Mouse (Mus musculus): ENCODE results near the gene Ift122.

Gene Ift122

DNA sequence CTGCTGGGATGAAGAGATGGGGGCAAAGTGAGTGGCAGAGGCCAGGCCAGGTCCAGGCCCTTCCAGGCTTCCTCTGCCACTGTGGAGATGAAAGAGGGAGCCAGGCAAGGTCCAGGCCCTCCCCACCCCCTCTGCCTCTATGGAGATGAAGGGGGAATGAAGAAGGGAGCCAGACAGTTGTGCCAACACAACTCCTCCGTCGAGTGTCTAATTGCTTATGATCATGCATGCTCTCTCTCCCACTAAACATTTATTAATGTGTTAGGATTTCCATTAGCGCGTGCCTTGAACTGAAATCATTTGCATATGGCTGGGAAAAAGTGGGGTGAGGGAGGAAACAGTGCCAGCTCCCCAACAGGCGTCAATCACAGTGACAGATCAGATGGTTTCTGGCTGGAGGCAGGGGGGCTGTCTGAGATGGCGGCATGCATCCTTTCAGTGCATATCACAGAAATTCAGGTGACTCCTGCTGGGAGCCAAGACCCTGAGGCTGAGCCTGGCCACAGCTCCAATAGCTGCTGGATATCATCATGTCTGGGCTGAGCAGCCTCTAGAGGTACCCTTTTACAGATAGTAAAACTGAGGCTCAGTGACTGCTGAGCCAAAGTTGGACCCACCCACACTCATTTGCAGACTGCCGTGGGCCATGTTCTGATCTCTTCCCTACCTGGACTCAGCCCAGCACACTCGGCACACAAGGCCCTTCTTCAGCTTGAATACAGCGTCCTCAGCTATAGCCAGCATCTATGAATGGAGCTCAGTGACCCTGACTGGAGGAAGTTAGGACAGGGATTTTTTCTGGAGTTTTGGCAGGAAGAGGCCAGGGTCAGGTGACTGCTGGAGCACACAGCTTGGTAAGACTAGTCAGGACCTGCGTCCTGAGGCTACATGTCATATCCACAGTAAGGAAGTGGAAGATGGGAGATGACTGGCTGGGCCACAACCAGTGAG, 74.3 kb downstream of the Ift122 start:
- DNase-seq (ENCODE audit: low spot score), result no peak

DNA sequence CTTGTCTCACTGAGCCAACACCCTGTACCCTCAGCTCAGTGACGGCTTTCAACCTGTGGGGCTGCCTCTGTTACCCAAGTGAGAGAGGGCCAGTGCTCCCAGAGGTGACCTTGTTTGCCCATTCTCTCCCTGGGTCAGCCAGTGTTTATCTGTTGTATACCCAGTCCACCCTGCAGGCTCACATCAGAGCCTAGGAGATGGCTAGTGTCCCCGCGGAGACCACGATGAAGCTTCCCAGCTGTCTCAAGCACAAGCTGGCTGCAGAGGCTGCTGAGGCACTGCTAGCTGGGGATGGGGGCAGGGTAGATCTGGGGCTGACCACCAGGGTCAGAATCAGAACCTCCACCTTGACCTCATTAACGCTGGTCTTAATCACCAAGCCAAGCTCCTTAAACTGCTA, 76.7 kb downstream of the Ift122 start:
- DNase-seq (ENCODE audit: low spot score), result no peak

GRCm38 (mm10) chr6:115931639-115932038, 78.4 kb downstream of the Ift122 start, which contains the start of gene Rho:
Gene Rho (plus strand): TSS chr6:115931748.
- DNase-seq (ENCODE audit: low spot score), result no peak

DNA sequence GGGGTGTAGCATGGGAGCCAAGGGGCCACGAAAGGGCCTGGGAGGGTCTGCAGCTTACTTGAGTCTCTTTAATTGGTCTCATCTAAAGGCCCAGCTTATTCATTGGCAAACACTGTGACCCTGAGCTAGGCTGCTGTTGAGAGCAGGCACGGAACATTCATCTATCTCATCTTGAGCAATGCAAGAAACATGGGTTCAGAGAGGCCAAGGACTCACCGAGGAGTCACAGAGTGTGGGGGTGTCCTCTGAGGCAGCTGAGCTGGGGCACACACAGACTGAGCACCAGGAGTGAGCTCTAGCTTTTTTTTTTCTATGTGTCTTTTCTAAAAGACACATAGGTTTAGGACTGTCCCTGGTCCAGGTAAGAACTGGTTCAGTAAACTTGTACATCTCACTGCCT, 79.1 kb downstream of the Ift122 start:
- peak; percentile 65 for DNase-seq (ENCODE audit: low spot score)

DNA sequence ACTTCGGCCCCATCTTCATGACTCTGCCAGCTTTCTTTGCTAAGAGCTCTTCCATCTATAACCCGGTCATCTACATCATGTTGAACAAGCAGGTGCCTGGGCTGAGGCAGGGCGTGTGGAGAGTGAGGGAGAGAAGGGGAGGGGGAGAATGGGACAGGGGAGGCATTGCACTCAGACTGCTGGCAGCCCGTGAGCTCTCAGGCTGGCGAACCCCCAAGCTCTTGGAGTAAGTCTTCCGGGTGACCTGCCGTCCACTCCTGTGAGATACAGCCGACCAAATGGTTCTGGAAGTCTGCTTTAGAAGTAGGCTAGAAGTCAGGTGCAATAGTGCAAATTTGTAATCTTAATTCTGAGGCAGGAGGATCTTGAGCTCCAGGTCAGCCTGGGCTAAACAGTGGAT, 82.3 kb downstream of the Ift122 start:
- no peak for DNase-seq (ENCODE audit: low spot score)

GRCm38 (mm10) chr6:115938011-115938410, 84.7 kb downstream of the Ift122 start:
- DNase-seq (ENCODE audit: low spot score), result no peak

- no peak for DNase-seq (ENCODE audit: low spot score)
Measured at GRCm38 (mm10) chr6:115938798-115939197, 85.5 kb downstream of the Ift122 start.

DNA sequence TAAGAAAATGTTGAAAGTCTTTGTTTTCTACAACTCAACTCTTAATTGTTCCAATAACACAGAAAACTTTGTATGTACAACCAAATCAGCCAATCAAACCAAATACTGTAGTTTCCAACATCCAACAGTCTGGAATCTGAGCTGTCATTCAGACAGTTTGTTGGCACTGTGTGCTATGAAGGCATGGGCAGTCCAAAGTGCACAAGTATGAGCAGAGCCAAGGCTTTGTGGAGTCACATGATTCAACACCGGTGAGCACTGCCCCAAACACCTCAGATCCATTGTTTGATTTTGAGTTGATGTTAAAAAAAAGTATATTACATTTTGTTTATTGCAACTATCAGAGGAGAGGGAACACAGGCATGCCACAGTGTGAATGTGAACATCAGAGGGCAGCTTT, 87.3 kb downstream of the Ift122 start:
- no peak for DNase-seq (ENCODE audit: low spot score)

DNA sequence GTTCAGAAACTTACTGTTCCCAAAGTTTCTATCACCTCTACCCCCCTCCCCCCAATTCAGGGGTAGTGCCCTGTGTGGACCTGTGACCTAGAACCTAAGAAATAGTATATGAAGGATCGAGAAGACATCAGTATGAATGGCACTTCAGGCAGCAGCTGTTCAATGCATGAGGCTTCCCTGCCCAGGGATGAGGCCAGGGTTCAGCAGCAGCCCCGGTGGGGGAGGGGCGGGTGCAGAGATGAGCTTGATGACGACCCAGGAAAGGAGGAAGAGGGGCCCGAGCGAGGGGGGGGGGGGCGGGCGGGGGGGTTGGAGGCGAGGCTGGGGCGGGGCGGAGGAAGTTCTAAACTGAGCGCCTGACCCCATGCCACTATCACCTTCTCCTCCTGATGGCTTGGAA, 87.9 kb downstream of the Ift122 start:
- no peak for DNase-seq (ENCODE audit: low spot score)

DNA sequence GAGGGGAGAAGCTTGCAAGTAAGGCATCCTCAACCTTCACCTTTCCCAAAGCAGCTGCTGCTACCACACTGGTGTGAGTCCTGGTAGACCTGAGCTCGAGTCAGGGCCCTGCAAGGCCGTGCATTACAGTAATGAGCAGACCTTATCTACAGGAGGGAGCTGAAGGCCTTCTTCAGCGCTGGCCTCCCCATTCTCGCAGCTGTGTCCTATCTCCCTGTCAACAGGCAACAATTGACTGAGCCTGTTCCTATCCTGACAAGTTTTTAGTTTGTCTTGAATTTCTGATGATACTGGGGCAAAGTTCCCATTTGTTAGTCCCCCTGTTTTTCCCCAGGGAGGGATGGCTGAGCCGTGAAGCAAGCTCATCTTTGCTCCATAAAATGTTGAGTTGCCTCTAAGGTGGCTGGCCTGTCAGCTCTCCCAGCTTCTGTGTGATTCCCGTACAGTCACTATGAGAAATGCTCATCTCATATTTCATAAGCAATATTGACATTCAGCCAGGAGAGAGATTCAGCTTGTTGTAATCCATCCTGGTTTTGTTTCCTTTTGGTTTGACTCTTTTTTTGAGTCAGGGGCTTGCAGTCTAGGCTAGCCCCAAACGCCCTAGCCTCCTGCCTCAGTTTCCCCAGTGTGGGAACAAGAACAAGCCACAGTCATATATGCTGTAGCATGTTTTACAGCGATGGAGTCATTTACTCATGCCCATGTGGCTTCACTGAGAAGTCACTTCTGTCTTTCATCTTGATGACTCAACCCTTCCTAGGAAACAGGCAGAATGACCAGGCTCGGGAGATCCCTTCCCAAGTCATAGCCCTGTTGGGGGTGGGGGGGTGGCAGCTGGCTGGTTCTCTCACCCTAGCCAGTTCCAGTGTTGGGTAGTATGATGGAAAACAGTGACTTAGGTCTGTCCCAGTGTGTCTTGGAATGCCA, 90.5 kb downstream of the Ift122 start:
- DNase-seq (ENCODE audit: low spot score), result peak; percentile 59

GRCm38 (mm10) chr6:115944638-115945037, 91.4 kb downstream of the Ift122 start, which contains the start of gene H1foo:
Gene H1foo (plus strand): TSS chr6:115944938.
- no peak for DNase-seq (ENCODE audit: low spot score)

GRCm38 (mm10) chr6:115945633-115946032, 92.4 kb downstream of the Ift122 start:
- no peak for DNase-seq (ENCODE audit: low spot score)

DNA sequence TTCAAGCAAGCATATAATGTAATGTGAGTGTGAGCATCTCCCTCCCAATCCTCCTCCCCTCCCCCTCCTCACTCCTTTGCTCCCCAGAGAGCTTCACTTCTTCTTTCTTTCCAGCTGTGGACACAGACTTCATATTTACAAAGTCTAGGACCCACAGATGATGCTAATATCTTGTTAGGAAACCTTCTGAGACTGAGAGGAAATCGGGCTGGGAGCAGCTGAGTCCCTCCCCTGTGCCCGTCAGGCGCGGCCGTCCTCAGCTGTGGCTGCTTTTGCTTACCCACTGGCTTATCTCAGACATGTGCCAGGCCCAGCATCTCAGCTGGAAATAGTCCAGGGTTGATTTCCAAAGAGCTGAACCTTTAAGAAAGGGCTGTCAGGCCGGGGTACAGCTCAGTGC, 93.1 kb downstream of the Ift122 start:
- peak; percentile 61 for DNase-seq (ENCODE audit: low spot score)

GRCm38 (mm10) chr6:115954506-115955074, 101.3 kb downstream of the Ift122 start:
- DNase-seq (ENCODE audit: low spot score), result no peak

GRCm38 (mm10) chr6:115955169-115955568, 101.9 kb downstream of the Ift122 start:
- no peak for DNase-seq (ENCODE audit: low spot score)

GRCm38 (mm10) chr6:115955664-115956063, 102.4 kb downstream of the Ift122 start:
- DNase-seq (ENCODE audit: low spot score), result no peak

GRCm38 (mm10) chr6:115956418-115956921, 103.2 kb downstream of the Ift122 start:
- DNase-seq (ENCODE audit: low spot score), result no peak

DNA sequence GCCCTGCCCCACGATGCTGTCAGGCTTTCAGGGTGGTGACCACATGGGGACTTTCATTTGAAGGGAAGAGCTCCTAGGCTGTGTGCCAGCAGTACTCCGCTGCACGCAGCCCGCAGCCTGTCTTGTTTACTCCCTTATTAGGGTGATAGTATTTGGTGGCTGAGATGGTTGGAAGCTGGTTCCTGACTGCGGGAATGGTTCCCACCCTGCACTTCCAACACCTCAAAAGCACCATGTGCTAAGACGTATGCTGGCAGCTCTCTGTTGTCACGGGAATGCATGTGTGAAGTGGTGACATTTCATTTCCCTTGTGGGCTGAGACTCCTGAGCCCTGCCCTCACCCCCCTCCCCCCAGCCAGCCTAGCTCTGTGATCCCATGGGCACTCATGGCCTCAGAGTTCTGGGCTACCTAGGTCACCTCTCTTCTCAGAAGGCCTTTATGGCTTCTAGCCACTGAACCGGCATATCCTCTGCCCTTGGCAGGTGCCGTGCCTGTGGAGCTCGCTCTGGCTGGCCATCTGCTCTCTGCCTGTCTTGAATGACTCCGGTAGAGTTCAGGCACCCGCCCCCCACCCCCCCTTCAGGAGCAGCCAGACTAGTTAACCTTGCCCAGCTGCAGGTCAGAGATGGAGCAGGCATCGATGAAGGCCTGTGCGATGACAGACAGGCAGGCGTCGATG, 103.8 kb downstream of the Ift122 start:
- peak; percentile 34 for DNase-seq (ENCODE audit: low spot score)

GRCm38 (mm10) chr6:115957681-115958080, 104.4 kb downstream of the Ift122 start:
- DNase-seq (ENCODE audit: low spot score), result peak; percentile 67

GRCm38 (mm10) chr6:115958445-115958844, 105.2 kb downstream of the Ift122 start:
- DNase-seq (ENCODE audit: low spot score), result no peak

DNA sequence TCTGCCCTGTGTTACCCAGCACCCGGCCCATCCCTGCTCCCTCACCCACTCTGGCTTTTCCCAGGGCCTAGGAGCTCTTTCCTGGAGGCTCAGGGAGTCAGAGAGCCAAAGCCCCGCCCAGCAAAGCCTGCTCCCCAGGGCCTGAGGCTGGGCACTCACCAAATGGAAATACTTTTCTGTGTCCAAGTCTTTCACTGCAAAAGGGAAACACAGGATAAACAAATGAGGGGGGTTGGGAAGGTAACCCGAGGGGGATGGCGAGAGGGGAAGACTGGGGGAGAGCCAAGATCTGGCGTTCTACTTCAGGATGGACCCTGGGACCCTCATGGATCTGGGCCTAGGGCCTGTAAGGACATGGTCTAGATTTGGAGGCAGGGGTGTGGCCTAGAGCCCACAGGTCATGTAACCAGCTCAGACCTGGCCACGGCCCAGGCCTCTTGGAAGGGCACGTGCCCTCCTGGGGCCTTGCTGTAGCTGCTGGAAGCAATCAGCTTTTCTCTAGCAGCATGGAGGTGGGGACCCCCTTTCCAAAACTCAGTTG, 106.0 kb downstream of the Ift122 start:
- peak; percentile 71 for DNase-seq (ENCODE audit: low spot score)
